Mouse (Mus musculus) kidney, adult 8-10 months (tissue): ENCODE results near the gene Nr2e1.

Source experiments
- DNase-seq, 2 experiments: peaks; one replicate each; pipeline ENCODE4 v3.0.0; 2022

Nr2e1 gene

GRCm38 (mm10) chr10:42587961-42588750 is 4.7 kb upstream of the Nr2e1 start:
- no peak for DNase-seq

- no peak for DNase-seq
These were observed 2.3 kb upstream of the Nr2e1 start for GRCm38 (mm10) chr10:42585596-42586305.

- DNase-seq = no peak
These were observed 1.7 kb upstream of the Nr2e1 start for GRCm38 (mm10) chr10:42585156-42585555.

GRCm38 (mm10) chr10:42584436-42584983 is 1.1 kb upstream of the Nr2e1 start:
- DNase-seq = no peak

GRCm38 (mm10) chr10:42583902-42584435 is 537 bp upstream of the Nr2e1 start:
- DNase-seq = no peak

- DNase-seq = no peak
These were observed 794 bp downstream of the Nr2e1 start for GRCm38 (mm10) chr10:42582566-42583110.

GRCm38 (mm10) chr10:42581694-42582565 is 1.5 kb downstream of the Nr2e1 start:
- DNase-seq = no peak

- DNase-seq = no peak
These were observed 2.5 kb downstream of the Nr2e1 start for GRCm38 (mm10) chr10:42580951-42581277.

- DNase-seq = no peak
These were observed 3.1 kb downstream of the Nr2e1 start for GRCm38 (mm10) chr10:42580131-42580950.

- no peak for DNase-seq
These were observed 3.8 kb downstream of the Nr2e1 start for GRCm38 (mm10) chr10:42579475-42580130.

GRCm38 (mm10) chr10:42578698-42579474 is 4.5 kb downstream of the Nr2e1 start:
- DNase-seq = no peak

- no peak for DNase-seq
These were observed 5.2 kb downstream of the Nr2e1 start for GRCm38 (mm10) chr10:42578281-42578675.

- no peak for DNase-seq
These were observed 5.7 kb downstream of the Nr2e1 start for GRCm38 (mm10) chr10:42577525-42578280.

- no peak for DNase-seq
These were observed 8.8 kb downstream of the Nr2e1 start for GRCm38 (mm10) chr10:42574639-42575038.

GRCm38 (mm10) chr10:42572971-42573370 is 10.5 kb downstream of the Nr2e1 start:
- no peak for DNase-seq

- no peak for DNase-seq
These were observed 10.9 kb downstream of the Nr2e1 start for GRCm38 (mm10) chr10:42572567-42572966.

- no peak for DNase-seq
These were observed 21.2 kb downstream of the Nr2e1 start for GRCm38 (mm10) chr10:42562272-42562671.

GRCm38 (mm10) chr10:42559581-42560200 is 23.7 kb downstream of the Nr2e1 start:
- no peak for DNase-seq

GRCm38 (mm10) chr10:42546507-42546906 is 36.9 kb downstream of the Nr2e1 start:
- no peak for DNase-seq
